Mouse (Mus musculus) intestine, embryonic 14.5 days (tissue): ENCODE data around the gene Aspg. TPM values are rescaled to one million over a fixed set of nuclear protein-coding genes. Genes with fewer than 3 reads are reported as not detected.
A peak's percentile ranks its signal among the peaks of the same experiment; 100 is the strongest.

Experiments used
- ATAC-seq: fragments of 200-750 bp; cut with Nextera tagmentation; replicated peaks from 2 replicates; pipeline ENCODE4 v1.8.0; 2017; ENCODE audit warnings: low read depth, moderate number of reproducible peaks, moderate TSS enrichment, moderate library complexity; ENCODE audit not compliant: low FRiP score, low TSS enrichment
- DNase-seq: peaks from one replicate; pipeline ENCODE4 v3.0.0-alpha.2; 2018; ENCODE audit warnings: low spot score
- H3K27ac ChIP-seq: fragments of 300-500 bp; sonication (generic); 2 replicates; pipeline ENCODE4 v1.5.1; 2014; ENCODE audit warnings: low read depth, mild to moderate bottlenecking, control low read depth
- H3K27me3 ChIP-seq: fragments of 300-500 bp; sonication (generic); replicated peaks from 2 replicates; pipeline ENCODE4 v1.6.1; 2014; ENCODE audit warnings: low read length, control low read depth; ENCODE audit not compliant: control insufficient read depth, insufficient read depth
- H3K36me3 ChIP-seq: fragments of 300-500 bp; sonication (generic); 2 replicates; pipeline ENCODE4 v1.6.1; 2014; ENCODE audit warnings: low read length, control low read depth; ENCODE audit not compliant: control insufficient read depth, insufficient read depth
- H3K4me1 ChIP-seq: fragments of 300-500 bp; sonication (generic); replicated peaks from 2 replicates; pipeline ENCODE4 v1.6.1; 2014; ENCODE audit warnings: low read length, control low read depth, mixed read lengths; ENCODE audit not compliant: control insufficient read depth, insufficient read depth
- H3K4me2 ChIP-seq: fragments of 300-500 bp; sonication (generic); 2 replicates; pipeline ENCODE4 v1.6.1; 2014; ENCODE audit warnings: low read length
- H3K4me3 ChIP-seq: fragments of 300-500 bp; sonication (generic); 2 replicates; pipeline ENCODE4 v1.5.1; 2014; ENCODE audit warnings: low read depth, low read length, control low read depth, mixed read lengths
- H3K9ac ChIP-seq: fragments of 300-500 bp; sonication (generic); 2 replicates; pipeline ENCODE4 v1.6.1; 2014; ENCODE audit warnings: mild to moderate bottlenecking, low read length
- H3K9me3 ChIP-seq: fragments of 300-500 bp; sonication (generic); 2 replicates; pipeline ENCODE4 v1.6.1; 2016; ENCODE audit warnings: low read length, control low read depth; ENCODE audit not compliant: control insufficient read depth
- WGBS: fragments of 180-500 bp; shearing (Covaris S2); extraction: QIAGEN DNeasy Blood & Tissue Kit; methylation state at CpG from one replicate; pipeline ENCODE4 v1.1.7; 2014; 5-methylcytosine and 5-hydroxymethylcytosine counted together
- polyA plus RNA-seq: library from polyadenylated mRNA; unstranded; fragments of >200 nt; fragmentation: Nextera tagmentation; extraction: Ambion mirVana; gene quantifications from 2 replicates; pipeline ENCODE4 v1.2.1, GENCODE M21; 2014

Aspg gene
- polyA plus RNA-seq, 1 experiment from 2014 or later, result 16.9 TPM

GRCm38 (mm10) chr12:112091054-112091453 is 15.4 kb upstream of the Aspg start:
- 6% methylated on average over 12 of the region's 12 CpGs for WGBS
- no peaks in the 10 kb centered on the region for H3K9me3 ChIP-seq
- peak; percentile 70; the same call in 1 of the 2 replicates for ATAC-seq

GRCm38 (mm10) chr12:112094261-112094880 is 12.1 kb upstream of the Aspg start:
- Histone ChIP-seq H3K9me3 (no peaks in the 10 kb centered on the region), H3K27ac (no peak overlapping the region), H3K4me2 (no peak overlapping the region), H3K4me1 (no peaks in the 10 kb centered on the region), H3K4me3 (no peak overlapping the region), H3K9ac (no peak overlapping the region), H3K36me3 (no peaks in the 10 kb centered on the region), H3K27me3 (no peaks in the 10 kb centered on the region)
- DNase-seq (no peak), ATAC-seq (no peak)
- whole genome bisulfite sequencing, result 67% methylated on average over 8 of the region's 8 CpGs

More at GRCm38 (mm10) chr12:112091054-112091453, 15.4 kb upstream of the Aspg start:
- Histone ChIP-seq H3K4me3 (no peak overlapping the region), H3K27ac (no peak overlapping the region), H3K4me2 (no peak overlapping the region), H3K4me1 (no peaks in the 10 kb centered on the region), H3K9ac (no peak overlapping the region; the same call in 1 of the 2 replicates), H3K36me3 (no peaks in the 10 kb centered on the region), H3K27me3 (no peaks in the 10 kb centered on the region)
- DNase-seq, result peak; percentile 79

GRCm38 (mm10) chr12:112096051-112096732 is 10.3 kb upstream of the Aspg start:
- Histone ChIP-seq H3K4me1 (no peaks in the 10 kb centered on the region), H3K27me3 (no peaks in the 10 kb centered on the region), H3K27ac (no peak overlapping the region), H3K9me3 (no peaks in the 10 kb centered on the region), H3K4me3 (no peak overlapping the region), H3K36me3 (no peaks in the 10 kb centered on the region), H3K4me2 (no peak overlapping the region), H3K9ac (no peak overlapping the region)
- DNase-seq (no peak), ATAC-seq (no peak)
- 62% methylated on average over 13 of the region's 13 CpGs for WGBS

GRCm38 (mm10) chr12:112096733-112097117 is 9.8 kb upstream of the Aspg start:
- ATAC-seq (no peak), DNase-seq (no peak)
- Histone ChIP-seq H3K4me2 (no peak overlapping the region), H3K27me3 (no peaks in the 10 kb centered on the region), H3K36me3 (no peaks in the 10 kb centered on the region), H3K9ac (no peak overlapping the region), H3K4me1 (no peaks in the 10 kb centered on the region), H3K27ac (no peak overlapping the region), H3K4me3 (no peak overlapping the region), H3K9me3 (no peaks in the 10 kb centered on the region)
- 78% methylated on average over 8 of the region's 8 CpGs for WGBS

- ATAC-seq (no peak), DNase-seq (no peak)
- H3K9me3 ChIP-seq, result no peaks in the 10 kb centered on the region
- no peak overlapping the region for H3K4me2 ChIP-seq
- WGBS, result 66% methylated on average over 4 of the region's 4 CpGs
- no peak overlapping the region for H3K9ac ChIP-seq
- no peaks in the 10 kb centered on the region for H3K36me3 ChIP-seq
- H3K27me3 ChIP-seq, result no peaks in the 10 kb centered on the region
- H3K4me3 ChIP-seq, result no peak overlapping the region
- H3K4me1 ChIP-seq, result no peaks in the 10 kb centered on the region
- H3K27ac ChIP-seq, result no peak overlapping the region
Measured at GRCm38 (mm10) chr12:112100106-112100505, 6.4 kb upstream of the Aspg start.

DNA sequence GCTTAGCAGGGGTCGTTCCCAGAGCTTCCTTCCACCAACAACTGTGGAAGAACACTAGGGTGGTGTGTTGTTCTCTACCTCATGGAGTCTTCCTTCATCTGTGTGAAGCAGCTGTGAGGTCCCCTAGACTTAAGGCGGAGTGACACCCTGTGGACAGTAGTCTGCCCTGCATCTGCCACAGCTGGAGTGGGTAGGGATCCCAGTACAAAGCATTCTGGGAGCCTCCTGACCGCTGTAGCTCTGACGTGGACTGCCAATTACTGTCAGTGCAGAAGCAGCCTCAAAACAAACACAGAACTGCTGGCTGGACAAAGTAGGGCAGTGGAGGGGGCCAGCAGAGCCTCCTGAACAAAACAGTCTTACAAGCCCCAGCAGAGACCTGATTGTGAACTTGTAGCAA is 5.4 kb upstream of the Aspg start:
- H3K4me1 ChIP-seq, result no peaks in the 10 kb centered on the region
- no peak overlapping the region for H3K4me3 ChIP-seq
- WGBS, result 51% methylated on average over 4 of the region's 4 CpGs
- H3K27me3 ChIP-seq, result no peaks in the 10 kb centered on the region
- H3K36me3 ChIP-seq, result no peaks in the 10 kb centered on the region
- no peaks in the 10 kb centered on the region for H3K9me3 ChIP-seq
- H3K9ac ChIP-seq, result no peak overlapping the region
- DNase-seq (no peak), ATAC-seq (no peak)
- no peak overlapping the region for H3K27ac ChIP-seq
- H3K4me2 ChIP-seq, result no peak overlapping the region

- H3K4me1 ChIP-seq, result peaks cover 9% of the 10 kb centered on the region
- H3K4me2 ChIP-seq, result no peak overlapping the region
- no peak overlapping the region for H3K4me3 ChIP-seq
- DNase-seq, result no peak
- ATAC-seq, result no peak
- WGBS, result 86% methylated on average over 5 of the region's 5 CpGs
- no peak overlapping the region for H3K27ac ChIP-seq
- no peaks in the 10 kb centered on the region for H3K27me3 ChIP-seq
- H3K9ac ChIP-seq, result no peak overlapping the region
- no peaks in the 10 kb centered on the region for H3K9me3 ChIP-seq
- no peaks in the 10 kb centered on the region for H3K36me3 ChIP-seq
Measured at GRCm38 (mm10) chr12:112103179-112103578, 3.3 kb upstream of the Aspg start.

DNA sequence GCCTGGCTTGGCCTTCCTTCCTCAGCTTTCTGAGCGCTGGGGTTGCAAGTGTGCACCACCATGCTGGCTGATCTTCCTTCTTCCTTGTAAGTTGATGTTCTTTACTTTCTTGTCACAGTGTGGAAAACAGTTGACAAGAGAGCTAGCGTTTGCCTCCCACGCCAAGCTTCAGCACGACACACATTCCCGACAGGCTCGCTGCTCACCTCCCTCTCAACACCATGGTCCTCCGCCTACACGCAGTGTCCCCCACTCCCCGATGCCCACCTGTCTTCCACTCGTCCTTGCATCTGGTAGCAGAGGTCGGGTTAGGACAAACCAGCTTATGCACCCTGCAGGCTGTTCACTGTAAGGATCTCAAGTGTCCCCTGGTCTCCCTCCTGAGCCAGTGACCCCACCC is 1.6 kb upstream of the Aspg start:
- 88% methylated on average over 11 of the region's 11 CpGs for WGBS
- H3K27ac ChIP-seq, result no peak overlapping the region
- no peak for DNase-seq
- no peaks in the 10 kb centered on the region for H3K9me3 ChIP-seq
- no peak for ATAC-seq
- H3K4me1 ChIP-seq, result peaks cover 9% of the 10 kb centered on the region
- no peak overlapping the region for H3K4me2 ChIP-seq
- no peaks in the 10 kb centered on the region for H3K36me3 ChIP-seq
- no peak overlapping the region for H3K9ac ChIP-seq
- no peak overlapping the region for H3K4me3 ChIP-seq
- H3K27me3 ChIP-seq, result no peaks in the 10 kb centered on the region

- H3K4me1 ChIP-seq, result peaks cover 9% of the 10 kb centered on the region
- H3K27me3 ChIP-seq, result no peaks in the 10 kb centered on the region
- DNase-seq (no peak), ATAC-seq (no peak)
- no peak overlapping the region for H3K27ac ChIP-seq
- 88% methylated on average over 8 of the region's 8 CpGs for WGBS
- no peaks in the 10 kb centered on the region for H3K36me3 ChIP-seq
- no peak overlapping the region; the same call in 1 of the 2 replicates for H3K4me3 ChIP-seq
- H3K9ac ChIP-seq, result no peak overlapping the region
- peak overlapping the region; percentile 48 for H3K4me2 ChIP-seq
- no peaks in the 10 kb centered on the region for H3K9me3 ChIP-seq
Measured at GRCm38 (mm10) chr12:112107685-112108084, 1.2 kb downstream of the Aspg start.
